Mouse (Mus musculus): ENCODE data around the gene Epb41l2.
A peak's percentile ranks its signal among the peaks of the same experiment; 100 is the strongest.

Gene Epb41l2

GRCm38 (mm10) chr10:25437586-25438298, 78.1 kb downstream of the Epb41l2 start:
- no peak for DNase-seq (ENCODE audit: low spot score)

- no peak for DNase-seq (ENCODE audit: low spot score)
Measured at GRCm38 (mm10) chr10:25438299-25438680, 78.7 kb downstream of the Epb41l2 start.

DNA sequence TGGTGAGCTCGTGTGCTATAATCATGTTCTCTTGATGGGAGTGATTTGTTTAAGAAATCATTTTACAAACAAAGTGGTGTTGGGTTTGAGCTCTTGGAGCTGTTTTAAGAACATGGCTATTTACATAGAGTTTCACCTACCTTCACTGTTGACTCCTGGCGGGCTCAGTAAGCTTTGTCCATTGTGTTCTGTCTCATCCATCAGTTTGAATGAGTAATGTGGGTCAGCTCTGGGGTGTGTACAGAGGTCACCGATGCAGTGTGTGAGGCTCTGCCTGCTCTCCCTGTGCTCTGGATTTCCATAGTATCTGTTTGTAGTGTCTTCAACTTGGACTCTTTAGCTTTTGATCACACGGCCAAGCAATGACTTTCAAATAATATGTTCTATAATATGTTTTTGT, 79.6 kb downstream of the Epb41l2 start:
- no peak for DNase-seq (ENCODE audit: low spot score)

GRCm38 (mm10) chr10:25439856-25440255, 80.3 kb downstream of the Epb41l2 start:
- no peak for DNase-seq (ENCODE audit: low spot score)

DNA sequence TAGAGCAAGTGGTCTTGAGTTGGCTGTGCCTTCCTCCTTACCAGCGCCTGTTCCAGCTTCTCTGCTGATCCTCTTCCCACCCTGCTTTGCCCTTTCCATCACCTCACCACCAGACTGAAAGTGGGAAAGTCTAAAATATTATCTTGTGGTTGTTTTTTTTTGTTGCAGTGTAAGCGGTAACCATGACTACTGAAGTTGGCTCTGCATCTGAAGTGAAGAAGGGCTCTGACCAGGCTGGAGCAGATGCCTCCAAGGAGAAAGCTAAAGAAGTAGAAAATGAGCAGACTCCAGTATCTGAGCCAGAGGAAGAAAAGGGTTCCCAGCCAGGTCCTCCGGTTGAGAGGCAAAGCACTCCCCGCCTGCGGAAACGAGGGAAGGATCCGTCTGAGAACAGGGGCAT, 81.8 kb downstream of the Epb41l2 start:
- no peak for DNase-seq (ENCODE audit: low spot score)

GRCm38 (mm10) chr10:25443626-25444025, 84.0 kb downstream of the Epb41l2 start:
- DNase-seq (ENCODE audit: low spot score), result no peak

DNA sequence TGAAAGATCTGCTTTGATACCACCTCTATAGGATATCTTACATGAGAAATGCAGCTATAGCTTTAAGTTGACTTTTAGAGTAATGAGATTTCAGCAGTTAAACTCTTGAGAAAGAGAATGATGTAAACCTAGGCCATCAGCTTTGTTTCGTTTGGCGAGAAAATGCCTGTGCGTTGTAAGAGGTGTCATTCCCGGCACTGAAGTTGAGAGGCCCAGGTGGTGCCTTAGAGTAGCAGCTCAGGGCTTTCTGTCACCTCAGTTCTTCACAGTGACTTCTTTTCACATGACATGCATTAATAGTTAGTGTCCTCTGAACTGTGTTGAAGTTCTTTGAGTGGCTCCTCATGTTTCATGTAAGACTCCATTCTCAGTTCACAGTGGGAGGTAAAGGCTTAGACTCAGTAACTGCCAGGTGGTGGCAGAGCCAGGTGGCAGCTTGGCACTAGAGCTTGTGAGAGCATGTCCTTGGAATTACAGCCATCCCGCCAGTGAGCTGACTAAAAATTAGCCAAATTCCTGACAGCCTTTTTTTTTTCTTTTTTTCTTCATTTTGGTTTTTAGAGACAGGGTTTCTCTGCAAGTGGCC, 84.7 kb downstream of the Epb41l2 start:
- no peak for DNase-seq (ENCODE audit: low spot score)

GRCm38 (mm10) chr10:25446953-25447525, 87.4 kb downstream of the Epb41l2 start:
- DNase-seq (ENCODE audit: low spot score), result no peak

DNA sequence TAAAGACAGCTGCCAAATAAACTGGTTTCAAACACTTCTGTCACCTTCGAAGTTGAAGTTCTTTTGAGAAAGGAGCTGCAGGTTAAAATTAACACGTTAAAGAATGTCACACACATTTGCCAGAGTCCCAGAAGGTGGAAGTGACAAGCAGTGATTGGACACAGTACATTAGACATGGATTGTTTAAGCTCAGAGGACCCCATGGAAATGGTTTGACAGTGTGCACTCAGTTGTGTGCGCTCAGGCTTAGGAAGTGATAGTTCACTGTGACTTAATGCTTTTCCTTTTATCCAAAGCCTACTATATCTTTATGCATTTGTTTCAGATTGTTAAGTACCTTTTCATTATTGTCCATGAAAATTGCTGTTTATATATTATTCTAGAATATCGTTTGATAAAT, 89.1 kb downstream of the Epb41l2 start:
- DNase-seq (ENCODE audit: low spot score), result no peak

GRCm38 (mm10) chr10:25449312-25450020, 89.9 kb downstream of the Epb41l2 start:
- no peak for DNase-seq (ENCODE audit: low spot score)

DNA sequence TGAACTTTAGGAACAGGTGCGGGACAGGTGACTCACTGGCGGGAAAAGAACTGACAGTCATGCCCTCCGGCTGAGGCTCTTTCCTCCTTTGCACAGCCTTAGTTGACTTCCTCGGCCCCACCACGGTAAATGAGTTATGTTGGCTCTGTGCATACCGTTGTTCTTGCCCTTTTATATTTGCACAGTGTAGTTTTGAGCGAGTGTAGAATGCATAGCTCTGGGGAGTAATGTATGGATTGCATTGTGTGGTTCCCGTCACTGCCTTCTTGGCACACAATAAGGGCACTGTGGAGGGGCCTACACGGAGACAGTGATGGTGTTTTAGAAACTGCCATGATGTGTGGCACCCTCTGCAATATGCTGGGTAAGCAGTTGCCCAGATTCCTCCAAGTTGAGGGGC, 93.6 kb downstream of the Epb41l2 start:
- DNase-seq (ENCODE audit: low spot score), result no peak

DNA sequence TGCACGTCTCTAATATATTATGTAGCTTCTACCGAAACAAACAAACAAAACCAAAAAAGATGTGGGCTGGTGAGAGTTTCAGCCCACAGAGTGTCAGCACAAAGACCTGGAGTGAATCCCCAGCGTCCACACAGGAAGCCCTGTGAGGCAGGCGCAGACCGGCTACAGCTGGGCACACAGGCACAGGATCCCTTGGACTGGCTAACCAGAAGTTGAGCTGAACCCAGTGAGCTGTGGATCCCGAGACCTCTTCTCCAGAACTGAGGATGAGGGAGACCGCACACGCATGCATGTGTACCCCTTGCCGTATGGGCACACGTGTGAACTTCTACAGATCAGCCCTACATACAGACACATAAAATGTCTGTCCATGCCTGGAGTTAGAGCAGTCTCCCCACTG, 94.2 kb downstream of the Epb41l2 start:
- no peak for DNase-seq (ENCODE audit: low spot score)

- no peak for DNase-seq (ENCODE audit: low spot score)
Measured at GRCm38 (mm10) chr10:25457118-25457517, 97.5 kb downstream of the Epb41l2 start.

DNA sequence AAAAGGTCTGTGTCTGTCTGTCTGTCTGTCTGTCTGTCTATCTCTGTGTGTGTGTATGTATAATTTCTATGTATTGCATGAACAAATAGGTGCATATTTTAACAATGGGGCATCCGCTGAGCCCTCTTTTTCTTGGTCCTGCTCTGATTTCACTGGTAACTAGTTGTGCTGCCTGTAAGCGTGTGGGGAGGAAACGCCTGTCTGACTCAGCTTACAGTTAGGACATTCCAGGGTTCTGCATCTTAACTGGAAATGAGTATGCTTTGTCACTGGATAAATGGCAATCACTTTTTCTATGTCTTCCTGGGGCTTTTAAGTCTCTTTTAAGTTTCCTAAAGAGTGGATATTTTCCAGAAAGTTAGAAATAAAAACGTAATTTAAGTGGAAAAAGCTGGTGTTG, 98.4 kb downstream of the Epb41l2 start:
- no peak for DNase-seq (ENCODE audit: low spot score)

DNA sequence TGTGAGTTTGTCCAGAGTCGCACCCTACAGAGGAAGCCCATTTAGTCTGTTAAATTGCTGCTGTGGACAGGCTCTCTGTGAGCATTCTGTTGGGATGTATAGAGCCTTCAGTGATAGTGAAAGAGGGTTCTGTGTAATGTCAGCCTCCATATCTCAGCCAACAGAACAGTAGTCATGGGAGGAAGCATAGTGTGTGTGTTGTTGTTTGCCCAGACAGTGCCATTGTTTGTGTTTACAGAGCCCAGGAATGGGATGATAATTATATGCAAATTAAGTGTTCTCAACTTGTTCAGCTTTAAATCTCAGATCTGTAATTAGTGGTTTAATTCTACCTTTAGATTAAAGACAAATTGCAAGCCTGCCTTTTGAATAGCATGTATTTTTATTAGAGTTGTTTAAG, 102.2 kb downstream of the Epb41l2 start:
- DNase-seq (ENCODE audit: low spot score), result no peak

DNA sequence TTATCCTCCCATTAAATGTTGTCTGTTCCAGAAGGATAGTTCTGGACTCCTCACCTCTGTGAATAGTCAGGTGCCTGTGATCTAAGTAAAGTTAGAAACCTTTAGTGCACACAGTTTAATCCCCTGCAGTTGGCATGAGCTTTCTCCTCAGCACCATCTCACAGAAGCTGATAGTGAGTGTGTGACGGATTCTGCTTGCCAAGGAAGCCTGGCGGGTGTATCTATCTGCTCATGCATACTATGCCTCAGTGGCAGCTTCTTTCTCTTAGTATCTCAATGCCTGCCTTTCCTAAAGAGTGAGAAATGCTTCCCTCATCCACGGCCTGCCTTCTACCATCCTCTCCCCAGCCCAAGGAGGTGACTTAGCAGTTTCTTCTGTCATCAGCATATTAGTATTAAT, 103.1 kb downstream of the Epb41l2 start:
- no peak for DNase-seq (ENCODE audit: low spot score)

DNA sequence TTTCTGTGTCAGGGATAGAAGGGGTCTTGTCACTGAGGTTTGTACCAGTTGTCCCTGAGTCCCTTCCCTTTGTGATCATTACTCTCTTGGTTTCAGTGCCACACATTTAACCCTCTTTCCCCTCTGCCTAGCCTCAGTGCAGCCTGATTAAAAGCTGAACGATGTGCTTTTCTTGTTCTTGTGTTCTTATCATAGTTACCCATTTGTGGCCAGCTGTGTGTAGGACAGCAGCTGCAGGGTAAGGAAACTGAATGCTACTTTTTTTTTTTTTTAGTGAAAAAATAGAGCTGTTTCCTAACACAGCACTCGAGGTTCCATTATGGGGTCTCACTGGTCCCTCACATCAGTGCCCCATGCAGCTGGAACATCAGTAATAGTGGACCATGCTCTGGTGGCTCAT, 106.9 kb downstream of the Epb41l2 start:
- DNase-seq (ENCODE audit: low spot score), result no peak

GRCm38 (mm10) chr10:25471944-25472343, 112.3 kb downstream of the Epb41l2 start:
- DNase-seq (ENCODE audit: low spot score), result no peak

- DNase-seq (ENCODE audit: low spot score), result no peak
Measured at GRCm38 (mm10) chr10:25479716-25480115, 120.1 kb downstream of the Epb41l2 start.

DNA sequence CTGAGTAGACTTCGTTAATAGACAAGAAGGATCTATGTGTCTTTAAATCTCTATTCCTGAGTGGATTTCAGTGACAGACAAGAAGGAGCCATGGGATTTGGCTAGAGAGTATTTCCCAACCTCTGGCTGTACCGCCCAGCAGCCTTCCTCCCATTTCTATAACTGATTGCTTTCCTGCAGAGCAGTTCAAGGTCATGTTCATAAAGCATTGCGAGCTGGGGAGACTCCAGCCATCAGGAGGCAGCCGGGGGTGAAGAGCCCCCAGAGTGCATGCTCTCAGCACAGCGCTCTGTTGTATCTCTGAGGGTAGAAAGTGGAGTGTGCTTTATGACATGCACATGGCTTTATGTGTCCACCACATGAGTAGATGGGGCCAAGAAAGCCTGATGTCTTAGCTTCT, 123.2 kb downstream of the Epb41l2 start:
- no peak for DNase-seq (ENCODE audit: low spot score)

- DNase-seq (ENCODE audit: low spot score), result peak; percentile 35
Measured at GRCm38 (mm10) chr10:25488456-25488855, 128.9 kb downstream of the Epb41l2 start.

GRCm38 (mm10) chr10:25499323-25500071, 139.9 kb downstream of the Epb41l2 start:
- DNase-seq (ENCODE audit: low spot score), result no peak
